Mouse (Mus musculus) olfactory bulb, adult 2 months (tissue): ENCODE results near the gene Uggt1. TPM values are rescaled to one million over a fixed set of nuclear protein-coding genes. Genes with fewer than 3 reads are reported as not detected.

Experiments
- H3K27ac ChIP-seq: fragments of 200-500 bp; 2 replicates; pipeline ENCODE4 v1.5.1; 2012; ENCODE audit warnings: low read depth, low read length; ENCODE audit not compliant: insufficient read depth
- H3K4me1 ChIP-seq: fragments of 200-500 bp; 2 replicates; pipeline ENCODE4 v1.6.1; 2012; ENCODE audit warnings: low read length; ENCODE audit not compliant: control insufficient read depth, insufficient read depth
- H3K4me3 ChIP-seq: fragments of 200-500 bp; 2 replicates; pipeline ENCODE4 v1.5.1; 2012; ENCODE audit warnings: mild to moderate bottlenecking, low read depth, low read length, moderate library complexity; ENCODE audit not compliant: insufficient read depth
- CTCF ChIP-seq: fragments of 200-500 bp; IDR thresholded peaks from 2 replicates; pipeline ENCODE4 v1.5.1; 2012; ENCODE audit warnings: low read depth, mild to moderate bottlenecking, low read length, moderate library complexity; ENCODE audit not compliant: insufficient read depth
- POLR2A ChIP-seq: fragments of 200-500 bp; IDR thresholded peaks from 2 replicates; pipeline ENCODE4 v1.6.1; 2012; ENCODE audit warnings: mild to moderate bottlenecking, low read depth, low read length, moderate library complexity; ENCODE audit not compliant: insufficient read depth
- WGBS: fragments of 180-500 bp; shearing (Covaris S2); methylation state at CpG from one replicate; pipeline ENCODE4 v1.1.7; 2018; 5-methylcytosine and 5-hydroxymethylcytosine counted together
- polyA plus RNA-seq: library from polyadenylated mRNA; stranded (reverse); fragments of >200 nt; gene quantifications from 2 replicates; pipeline ENCODE4 v1.2.4, GENCODE M21; 2012; ENCODE audit warnings: low replicate concordance; ENCODE audit not compliant: missing spikeins, insufficient read depth, insufficient read length

The Uggt1 gene
- polyA plus RNA-seq, 1 experiment = not detected

GRCm38 (mm10) chr1:36173461-36173860, 71.1 kb downstream of the Uggt1 start:
- Histone ChIP-seq H3K27ac (no peak overlapping the region), H3K4me1 (no peaks in the 10 kb centered on the region), H3K4me3 (no peak overlapping the region)
- TF ChIP-seq CTCF = no peak
- no peak for TF ChIP-seq POLR2A
- 71% methylated on average over 8 of the region's 8 CpGs for WGBS

- Histone ChIP-seq H3K4me3 (no peak overlapping the region), H3K4me1 (no peaks in the 10 kb centered on the region), H3K27ac (no peak overlapping the region)
- TF ChIP-seq CTCF = no peak
- TF ChIP-seq POLR2A = no peak
- 93% methylated on average over 6 of the region's 6 CpGs for WGBS
Observed at GRCm38 (mm10) chr1:36172941-36173340, 71.6 kb downstream of the Uggt1 start.

- H3K4me1 ChIP-seq = peaks cover 3% of the 10 kb centered on the region; the same call in 1 of the 2 replicates
- no peak overlapping the region for H3K4me3 ChIP-seq
- WGBS = 83% methylated on average over 8 of the region's 8 CpGs
- TF ChIP-seq CTCF (no peak), POLR2A (no peak)
- H3K27ac ChIP-seq = no peak overlapping the region
Observed at GRCm38 (mm10) chr1:36162687-36163086, 81.8 kb downstream of the Uggt1 start.

GRCm38 (mm10) chr1:36161208-36161607, 83.3 kb downstream of the Uggt1 start:
- H3K4me1 ChIP-seq = peaks cover 3% of the 10 kb centered on the region; the same call in 1 of the 2 replicates
- no peak for TF ChIP-seq CTCF
- TF ChIP-seq POLR2A = no peak
- no peak overlapping the region for H3K27ac ChIP-seq
- 88% methylated on average over 9 of the region's 9 CpGs for WGBS
- H3K4me3 ChIP-seq = no peak overlapping the region

GRCm38 (mm10) chr1:36160246-36160645, 84.3 kb downstream of the Uggt1 start:
- TF ChIP-seq CTCF = no peak
- TF ChIP-seq POLR2A = no peak
- 67% methylated on average over 8 of the region's 8 CpGs for whole genome bisulfite sequencing
- Histone ChIP-seq H3K4me1 (peaks cover 3% of the 10 kb centered on the region; the same call in 1 of the 2 replicates), H3K4me3 (no peak overlapping the region), H3K27ac (no peak overlapping the region)

- no peak overlapping the region for H3K4me3 ChIP-seq
- no peaks in the 10 kb centered on the region for H3K4me1 ChIP-seq
- H3K27ac ChIP-seq = no peak overlapping the region
- TF ChIP-seq POLR2A = no peak
- no peak for TF ChIP-seq CTCF
- WGBS = 41% methylated on average over 1 of the region's 1 CpGs
Observed at GRCm38 (mm10) chr1:36149411-36149810, 95.1 kb downstream of the Uggt1 start.

- Histone ChIP-seq H3K27ac (no peak overlapping the region), H3K4me1 (no peaks in the 10 kb centered on the region), H3K4me3 (no peak overlapping the region)
- WGBS = 82% methylated on average over 2 of the region's 2 CpGs
- no peak for TF ChIP-seq CTCF
Observed at GRCm38 (mm10) chr1:36148809-36149208, 95.7 kb downstream of the Uggt1 start.

- 3% methylated on average over 1 of the region's 1 CpGs for WGBS
- H3K27ac ChIP-seq = no peak overlapping the region
- TF ChIP-seq CTCF (no peak), POLR2A (no peak)
Observed at GRCm38 (mm10) chr1:36145050-36145449, 99.5 kb downstream of the Uggt1 start.

GRCm38 (mm10) chr1:36140311-36140710, 104.2 kb downstream of the Uggt1 start:
- 87% methylated on average over 15 of the region's 15 CpGs for WGBS
- no peak for TF ChIP-seq CTCF
- no peak for TF ChIP-seq POLR2A
- Histone ChIP-seq H3K4me1 (no peaks in the 10 kb centered on the region), H3K27ac (no peak overlapping the region), H3K4me3 (no peak overlapping the region)

More at GRCm38 (mm10) chr1:36145050-36145449, 99.5 kb downstream of the Uggt1 start:
- H3K4me1 ChIP-seq = no peaks in the 10 kb centered on the region
- no peak overlapping the region for H3K4me3 ChIP-seq

GRCm38 (mm10) chr1:36134584-36134983, 109.9 kb downstream of the Uggt1 start:
- no peaks in the 10 kb centered on the region for H3K4me1 ChIP-seq
- H3K4me3 ChIP-seq = no peak overlapping the region
- 1% methylated on average over 3 of the region's 3 CpGs for WGBS
- H3K27ac ChIP-seq = no peak overlapping the region
- TF ChIP-seq CTCF = no peak
- no peak for TF ChIP-seq POLR2A
